Mouse (Mus musculus): ENCODE measurements around the gene Ubl4a. TPM values are rescaled to one million over a fixed set of nuclear protein-coding genes. Genes with fewer than 3 reads are reported as not detected.

The Ubl4a gene
- 60.7 TPM for polyA plus RNA-seq (2012; fragmentation: generic; extraction: Trizol)
- long read RNA-seq, experiment 1, transcript Ubl4a-203 (3 exons, 2,220 nt): minor isoform, 5 of 81 reads
- long read RNA-seq, experiment 1, transcript Ubl4a-206 (4 exons, 2,442 nt): major isoform, 68 of 81 reads
- long read RNA-seq, experiment 1, partial matches to known transcripts: 2 of 81 reads
- long read RNA-seq, experiment 1, other reads (novel, unspliced or antisense): 6 of 81 reads
- long read RNA-seq, experiment 2, transcript Ubl4a-203 (3 exons, 2,220 nt): minor isoform, 17 of 165 reads
- long read RNA-seq, experiment 2, transcript Ubl4a-206 (4 exons, 2,442 nt): major isoform, 133 of 165 reads
- long read RNA-seq, experiment 2, partial matches to known transcripts: 3 of 165 reads
- long read RNA-seq, experiment 2, other reads (novel, unspliced or antisense): 12 of 165 reads

DNA sequence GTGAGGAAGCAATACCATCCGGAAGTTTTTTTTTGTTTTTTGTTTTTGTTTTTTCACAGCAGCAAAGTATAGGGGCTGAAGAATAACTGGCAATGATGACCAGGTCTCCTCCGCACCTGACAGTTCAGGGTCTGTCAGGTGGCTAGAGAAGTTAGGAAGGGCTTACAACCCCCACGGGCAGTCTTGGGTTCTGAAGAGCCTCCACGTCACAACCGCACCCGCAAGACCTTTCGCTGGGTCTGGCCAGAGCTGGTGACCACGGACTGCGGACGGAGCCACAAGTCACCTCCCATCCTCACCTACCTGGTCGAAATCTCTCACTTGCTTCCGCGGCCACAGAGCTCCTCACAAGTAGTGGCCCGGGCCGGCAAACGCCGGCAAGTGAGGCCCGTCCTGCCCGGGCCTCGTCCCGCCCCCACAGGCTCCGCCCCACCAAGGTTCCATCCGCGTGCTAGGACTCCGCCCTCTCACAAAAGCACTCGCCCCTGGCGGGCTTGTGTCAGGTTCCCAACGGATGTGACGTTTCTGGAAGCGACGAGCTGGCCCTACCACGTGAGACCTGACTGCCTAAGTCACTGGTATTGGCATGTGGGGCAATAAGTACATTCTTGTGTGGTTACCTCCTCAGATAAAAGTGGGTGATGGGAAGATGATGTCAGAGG lies at the start of gene Ubl4a, which contains the start of gene Slc10a3:
Gene Ubl4a, minus strand, starts transcription at position 331 of the 662 bp plus-strand sequence.
Gene Slc10a3, minus strand, starts transcription at position 462 of the 662 bp plus-strand sequence.
- Histone ChIP-seq H3K79me3 (ENCODE audit: low read depth) (no peaks in the 10 kb centered on the region), H3K36me3 (ENCODE audit: control insufficient read depth, insufficient read depth) (peaks cover 3% of the 10 kb centered on the region), H3K27me3 (ENCODE audit: control insufficient read depth, insufficient read depth, insufficient read length) (no peaks in the 10 kb centered on the region), H3ac (ENCODE audit: control insufficient read depth, insufficient read length, low read depth) (peak within 1 kb of the TSS; percentile 97), H3K4me3 (ENCODE audit: insufficient read depth, poor library complexity, severe bottlenecking) (peak within 1 kb of the TSS; percentile 37), H3K79me2 (ENCODE audit: control insufficient read depth, insufficient read depth) (peaks cover 2% of the 10 kb centered on the region)
- TF ChIP-seq MYOD1 (IDR thresholded peaks at IDR 0.05; ENCODE audit: control insufficient read depth, insufficient read length, low read depth) (no peak), CEBPB (IDR thresholded peaks at IDR 0.05; ENCODE audit: low read depth) (peak; percentile 55), FOSL1 (IDR thresholded peaks at IDR 0.05; ENCODE audit: insufficient read depth, low read length, poor library complexity, severe bottlenecking) (no peak), USF1 (IDR thresholded peaks at IDR 0.05; ENCODE audit: low read depth) (peak; percentile 82), CTCF (IDR thresholded peaks at IDR 0.05; ENCODE audit: control insufficient read depth, insufficient read depth, insufficient read length) (no peak)

DNA sequence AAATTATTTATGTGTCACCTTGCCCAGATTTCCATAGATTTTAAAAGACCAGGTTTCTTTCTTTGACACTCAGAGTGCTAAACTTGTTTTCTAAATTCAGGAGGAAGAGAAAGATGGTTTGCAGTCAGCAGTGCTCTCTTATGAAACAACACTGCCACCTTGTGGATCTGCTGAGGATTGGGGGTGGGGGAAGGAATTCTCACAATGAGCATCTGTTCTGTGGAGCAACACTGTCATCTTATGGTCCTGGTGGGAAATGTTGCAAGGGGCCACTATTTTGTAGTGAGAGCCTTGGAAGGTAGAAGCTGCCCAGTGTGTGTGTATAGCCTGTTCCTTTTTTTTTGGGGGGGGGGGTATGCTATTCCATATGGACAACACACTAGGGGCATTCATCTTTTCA lies 40.4 kb upstream of the Ubl4a start:
- Histone ChIP-seq H3K79me2 (ENCODE audit: control insufficient read depth, insufficient read depth) (no peaks in the 10 kb centered on the region), H3K4me3 (ENCODE audit: insufficient read depth, poor library complexity, severe bottlenecking) (no peak overlapping the region), H3K79me3 (ENCODE audit: low read depth) (no peaks in the 10 kb centered on the region), H3K36me3 (ENCODE audit: control insufficient read depth, insufficient read depth) (peaks cover 14% of the 10 kb centered on the region), H3K27me3 (ENCODE audit: control insufficient read depth, insufficient read depth, insufficient read length) (no peaks in the 10 kb centered on the region), H3ac (ENCODE audit: control insufficient read depth, insufficient read length, low read depth) (no peak overlapping the region)
- no peak for TF ChIP-seq CEBPB (IDR thresholded peaks at IDR 0.05; ENCODE audit: low read depth)
- peak; percentile 37 for TF ChIP-seq CTCF (IDR thresholded peaks at IDR 0.05; ENCODE audit: control insufficient read depth, insufficient read depth, insufficient read length)

DNA sequence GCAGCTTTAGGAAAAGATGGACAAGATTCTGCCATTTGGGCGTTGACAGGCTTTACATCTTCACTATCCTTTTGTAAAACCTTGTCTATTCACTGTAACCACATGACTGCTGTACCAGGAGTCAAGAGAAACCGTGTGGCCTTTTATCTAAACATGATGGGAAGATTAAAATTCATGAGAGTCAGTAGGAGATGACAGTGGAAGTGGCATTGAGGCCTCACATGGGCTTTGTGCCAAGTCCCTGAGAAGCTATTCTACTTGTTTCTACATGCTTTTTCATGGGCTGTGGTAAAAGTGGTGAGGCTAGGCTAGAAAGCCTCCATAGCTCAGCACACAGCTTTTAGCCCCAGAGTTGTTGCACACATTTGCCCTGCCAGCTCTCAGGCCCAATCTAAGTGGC lies 35.3 kb upstream of the Ubl4a start:
- Histone ChIP-seq H3K79me2 (ENCODE audit: control insufficient read depth, insufficient read depth) (no peaks in the 10 kb centered on the region), H3ac (ENCODE audit: control insufficient read depth, insufficient read length, low read depth) (no peak overlapping the region), H3K4me3 (ENCODE audit: insufficient read depth, poor library complexity, severe bottlenecking) (no peak overlapping the region), H3K79me3 (ENCODE audit: low read depth) (no peaks in the 10 kb centered on the region), H3K27me3 (ENCODE audit: control insufficient read depth, insufficient read depth, insufficient read length) (no peaks in the 10 kb centered on the region), H3K36me3 (ENCODE audit: control insufficient read depth, insufficient read depth) (peaks cover 14% of the 10 kb centered on the region)
- TF ChIP-seq CEBPB (IDR thresholded peaks at IDR 0.05; ENCODE audit: low read depth) (no peak), FOSL1 (IDR thresholded peaks at IDR 0.05; ENCODE audit: insufficient read depth, low read length, poor library complexity, severe bottlenecking) (no peak)

DNA sequence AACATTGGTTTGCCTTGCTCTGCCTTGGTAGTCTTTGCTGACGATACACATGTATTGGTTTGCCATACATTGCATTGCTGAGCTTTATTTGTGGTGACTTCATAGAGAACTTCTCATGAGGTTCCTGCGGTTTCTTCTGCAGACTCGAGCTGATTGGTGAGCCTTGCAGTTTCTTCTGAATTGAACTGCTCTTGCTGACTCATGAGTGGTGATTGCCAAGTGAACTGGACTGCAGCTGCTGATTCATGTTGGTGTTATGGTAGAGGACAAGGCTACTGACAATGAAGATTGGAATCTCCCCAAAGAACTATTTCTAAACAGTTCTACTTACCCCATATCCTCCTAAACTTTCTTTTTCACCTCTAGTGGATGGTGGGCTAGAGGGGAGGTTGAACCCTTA lies 27.1 kb upstream of the Ubl4a start:
- no peak for TF ChIP-seq CTCF (IDR thresholded peaks at IDR 0.05; ENCODE audit: control insufficient read depth, insufficient read depth, insufficient read length)
- TF ChIP-seq FOSL1 (IDR thresholded peaks at IDR 0.05; ENCODE audit: insufficient read depth, low read length, poor library complexity, severe bottlenecking): no peak
- no peak for TF ChIP-seq USF1 (IDR thresholded peaks at IDR 0.05; ENCODE audit: low read depth)
- no peak for TF ChIP-seq MYOD1 (IDR thresholded peaks at IDR 0.05; ENCODE audit: control insufficient read depth, insufficient read length, low read depth)
- TF ChIP-seq MAX (IDR thresholded peaks at IDR 0.05): no peak
- TF ChIP-seq CEBPB (IDR thresholded peaks at IDR 0.05; ENCODE audit: low read depth): no peak
- TF ChIP-seq MYOG (IDR thresholded peaks at IDR 0.05; ENCODE audit: control insufficient read depth, extremely low read depth, insufficient read length): no peak
- Histone ChIP-seq H3K4me3 (ENCODE audit: insufficient read depth, poor library complexity, severe bottlenecking) (no peak overlapping the region), H3K79me3 (ENCODE audit: low read depth) (no peaks in the 10 kb centered on the region), H3K79me2 (ENCODE audit: control insufficient read depth, insufficient read depth) (no peaks in the 10 kb centered on the region), H3ac (ENCODE audit: control insufficient read depth, insufficient read length, low read depth) (no peak overlapping the region), H3K36me3 (ENCODE audit: control insufficient read depth, insufficient read depth) (no peaks in the 10 kb centered on the region), H3K27me3 (ENCODE audit: control insufficient read depth, insufficient read depth, insufficient read length) (no peaks in the 10 kb centered on the region)

DNA sequence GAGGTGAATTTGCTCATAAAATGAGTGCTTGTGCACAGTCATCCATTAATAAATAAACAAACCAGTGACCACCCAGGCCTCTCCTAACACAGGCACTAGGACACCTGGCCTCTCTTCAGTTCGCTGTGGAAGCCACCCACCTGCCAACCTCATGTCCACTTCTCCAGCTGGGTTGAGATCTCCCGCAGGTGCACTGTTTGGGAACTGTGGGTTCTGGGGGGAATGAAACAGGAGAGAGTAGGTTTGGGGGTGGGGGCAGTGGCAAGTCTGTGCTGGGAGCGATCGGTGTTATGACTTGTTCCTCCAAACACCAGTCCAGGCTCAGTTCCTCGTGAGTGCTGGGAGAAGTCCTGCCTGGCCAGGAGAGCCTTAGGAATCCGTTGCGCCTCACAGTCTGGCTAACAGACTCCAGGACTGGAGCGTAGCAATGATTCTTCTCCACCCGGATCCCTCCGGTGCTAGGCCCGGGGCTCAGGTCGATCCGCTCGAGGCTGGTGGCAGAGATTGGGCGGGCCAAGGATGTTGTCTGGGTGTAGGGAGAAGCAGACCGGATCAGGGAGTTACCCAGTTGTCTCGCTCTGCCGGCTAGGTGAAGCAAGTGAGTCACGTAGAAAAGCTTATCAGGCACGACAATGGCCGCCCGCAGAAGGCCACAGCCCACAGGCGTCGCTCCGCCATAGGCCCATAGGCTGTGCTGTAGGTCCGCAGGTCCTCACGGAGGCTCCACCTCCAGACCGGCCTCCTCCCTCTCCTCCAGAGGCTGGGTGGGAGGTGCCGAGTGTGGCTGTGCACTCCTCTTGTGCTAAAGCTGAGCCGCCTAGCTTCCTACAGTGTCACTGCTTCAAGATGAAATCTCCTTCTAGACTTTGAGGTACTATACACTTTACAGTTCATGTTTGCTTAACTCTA lies 19.8 kb upstream of the Ubl4a start, which contains the start of the genes Fam3a and Ikbkg:
Gene Fam3a, minus strand, starts transcription at position 738 of the 909 bp plus-strand sequence.
Gene Ikbkg, plus strand, starts transcription at position 756 of the 909 bp plus-strand sequence.
- Histone ChIP-seq H3ac (ENCODE audit: control insufficient read depth, insufficient read length, low read depth) (peak within 1 kb of the TSS; percentile 77), H3K36me3 (ENCODE audit: control insufficient read depth, insufficient read depth) (no peaks in the 10 kb centered on the region), H3K79me3 (ENCODE audit: low read depth) (no peaks in the 10 kb centered on the region), H3K79me2 (ENCODE audit: control insufficient read depth, insufficient read depth) (no peaks in the 10 kb centered on the region), H3K4me3 (ENCODE audit: insufficient read depth, poor library complexity, severe bottlenecking) (peak within 1 kb of the TSS; percentile 44), H3K27me3 (ENCODE audit: control insufficient read depth, insufficient read depth, insufficient read length) (no peaks in the 10 kb centered on the region)
- no peak for TF ChIP-seq FOSL1 (IDR thresholded peaks at IDR 0.05; ENCODE audit: insufficient read depth, low read length, poor library complexity, severe bottlenecking)
- TF ChIP-seq MAX (IDR thresholded peaks at IDR 0.05): peak; percentile 33

Measured in C2C12 (cell line).